Mouse (Mus musculus) megakaryocyte progenitor cell, adult 5-6 weeks (primary cell): ENCODE data around the gene Zfp689. TPM values are rescaled to one million over a fixed set of nuclear protein-coding genes. Genes with fewer than 3 reads are reported as not detected.
"Not testable (repeated sequence)": the region's sequence is repeated elsewhere in the genome, so short reads cannot be mapped to it uniquely, and the experiment has no call there.

Experiments
- ATAC-seq: replicated peaks from 2 replicates; pipeline ENCODE4 v1.8.0; 2016; ENCODE audit warnings: mild to moderate bottlenecking, moderate TSS enrichment, inconsistent platforms; ENCODE audit not compliant: poor library complexity
- total RNA-seq, 2 experiments: library from RNA; stranded (forward) in 1 of 2; stranded (reverse) in 1 of 2; fragments of 157-497, 149-512 nt in 1 of 2; fragments of 200-1000 nt in 1 of 2; gene quantifications; 2 replicates each; pipeline versions ENCODE4 v1.2.3 to v1.2.4; 2015 to 2017

The Zfp689 gene
- total RNA-seq, 2 experiments from 2014 or later, result 2.2 to 3.0 TPM

GRCm38 (mm10) chr7:127470743-127471645, 22.0 kb upstream of the Zfp689 start:
- peak; percentile 81 for ATAC-seq

DNA sequence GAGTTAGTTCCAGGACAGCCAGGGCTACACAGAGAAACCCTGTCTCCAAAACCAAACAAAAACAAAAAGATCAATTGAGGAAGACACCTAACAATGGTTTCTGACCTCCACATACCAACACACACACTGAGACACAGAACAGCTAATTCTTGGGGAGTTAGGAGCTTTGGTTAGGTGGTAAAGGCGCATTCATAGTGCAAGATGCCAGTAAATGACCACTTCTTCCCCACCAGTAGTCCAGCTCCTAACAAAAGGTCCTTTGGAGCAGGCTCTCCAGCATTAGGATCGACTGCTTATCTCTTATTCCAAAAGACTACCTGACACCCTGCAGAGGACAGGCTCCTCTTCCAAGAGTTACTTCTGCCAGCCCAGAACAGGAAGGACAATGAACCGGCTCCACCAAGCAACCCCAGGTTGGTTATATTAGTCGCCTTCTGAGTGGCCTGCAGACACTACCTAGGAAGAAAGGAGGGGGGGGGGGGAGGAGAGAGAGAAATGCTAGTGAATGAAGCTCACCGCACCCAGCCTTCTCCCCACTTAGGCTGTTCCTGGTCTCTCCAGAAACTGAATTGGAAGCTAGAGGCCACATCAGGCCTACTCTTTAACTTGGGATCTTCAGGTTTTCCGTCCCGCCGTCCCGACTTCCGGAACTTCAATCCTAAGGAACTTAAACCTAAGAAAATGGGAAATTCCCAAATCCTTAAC, 21.2 kb upstream of the Zfp689 start:
- peak; percentile 12; the same call in 1 of the 2 replicates for ATAC-seq

GRCm38 (mm10) chr7:127466606-127467005, 17.6 kb upstream of the Zfp689 start:
- ATAC-seq, result no peak

GRCm38 (mm10) chr7:127465670-127466069, 16.7 kb upstream of the Zfp689 start:
- ATAC-seq, result peak; percentile 37

- no peak for ATAC-seq
These were observed 16.2 kb upstream of the Zfp689 start for GRCm38 (mm10) chr7:127465191-127465590.

DNA sequence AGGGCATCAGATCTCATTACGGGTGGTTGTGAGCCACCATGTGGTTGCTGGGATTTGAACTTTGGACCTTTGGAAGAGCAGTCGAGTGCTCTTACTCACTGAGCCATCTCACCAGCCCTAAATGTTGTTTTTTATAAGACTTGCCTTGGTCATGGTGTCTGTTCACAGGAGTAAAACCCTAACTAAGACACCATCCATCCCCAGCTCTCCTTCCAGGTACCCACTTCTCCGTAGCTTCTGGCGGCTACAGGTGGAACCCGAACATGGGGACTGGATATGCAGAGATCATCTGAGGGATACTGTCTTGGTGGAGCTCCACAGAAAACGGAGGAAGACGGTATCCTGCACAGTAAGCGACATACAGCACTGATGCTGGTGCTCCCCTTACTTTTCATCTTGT, 10.4 kb upstream of the Zfp689 start, which contains the start of gene Prr14:
Prr14 (plus strand) TSS at position 301 of the 400 bp plus-strand sequence.
- ATAC-seq, result not testable (repeated sequence)

GRCm38 (mm10) chr7:127458371-127459122, 9.6 kb upstream of the Zfp689 start:
- not testable (repeated sequence) for ATAC-seq

DNA sequence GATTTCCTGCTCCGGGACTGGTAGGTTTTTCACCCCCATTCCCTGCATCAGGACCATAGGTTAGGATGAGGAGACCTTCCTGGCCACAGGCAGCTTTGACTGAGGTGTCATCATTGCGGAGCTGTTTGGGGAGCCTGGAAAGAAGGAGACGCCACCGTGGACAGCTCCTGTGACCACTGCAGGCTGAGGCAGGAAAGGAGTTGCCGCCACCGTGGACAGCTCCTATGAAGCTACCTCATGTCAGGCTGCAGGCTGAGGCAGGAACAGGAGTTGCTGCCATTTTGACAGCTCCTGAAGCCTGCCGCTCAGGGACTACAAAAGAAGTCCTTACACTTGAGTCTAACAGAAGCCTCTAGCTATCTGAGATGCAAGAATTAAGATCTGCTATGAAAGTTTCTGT, 5.9 kb upstream of the Zfp689 start:
- ATAC-seq, result no peak

DNA sequence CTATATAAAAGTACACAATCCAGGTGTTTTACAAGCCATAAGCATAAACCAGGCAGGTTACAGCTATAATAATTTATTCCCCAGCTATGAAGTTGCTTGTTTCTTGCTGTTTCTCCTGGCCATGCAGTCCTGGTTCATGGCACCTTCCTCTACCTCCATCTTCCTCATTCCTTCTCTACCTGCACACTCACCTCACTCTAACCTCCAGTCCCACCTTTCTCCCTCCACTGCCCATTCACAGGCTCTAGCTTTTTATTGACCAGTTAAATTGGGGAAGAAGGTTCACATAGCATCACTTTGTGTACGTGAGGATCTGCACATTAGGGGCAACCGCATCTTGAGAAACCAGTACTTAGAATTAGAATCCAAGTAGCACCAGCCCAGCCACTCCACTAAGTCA, 4.1 kb upstream of the Zfp689 start:
- ATAC-seq, result no peak

- no peak for ATAC-seq
These were observed 1.0 kb upstream of the Zfp689 start for GRCm38 (mm10) chr7:127449966-127450365.

- no peak for ATAC-seq
These were observed 5.0 kb downstream of the Zfp689 start for GRCm38 (mm10) chr7:127443976-127444375.

- no peak; the same call in 1 of the 2 replicates for ATAC-seq
These were observed 11.2 kb downstream of the Zfp689 start for GRCm38 (mm10) chr7:127437724-127438123.

DNA sequence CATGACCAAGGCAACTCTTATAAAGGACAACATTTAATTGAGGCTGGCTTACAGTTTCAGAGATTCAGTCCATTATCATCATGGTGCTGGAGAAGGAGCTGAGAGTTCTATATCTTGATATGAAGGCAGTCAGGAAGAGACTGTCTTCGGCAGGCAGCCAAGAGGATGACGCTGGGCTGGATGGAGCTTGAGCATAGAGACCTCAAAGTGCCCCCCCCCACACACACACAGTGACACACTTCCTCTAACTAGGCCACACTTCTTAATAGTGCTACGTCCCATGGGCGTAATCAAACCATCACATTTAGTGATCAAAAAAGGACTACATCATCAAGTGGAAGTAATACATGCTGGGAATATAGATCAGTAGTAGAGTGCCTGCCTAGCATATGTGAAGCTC, 13.8 kb downstream of the Zfp689 start:
- no peak for ATAC-seq

DNA sequence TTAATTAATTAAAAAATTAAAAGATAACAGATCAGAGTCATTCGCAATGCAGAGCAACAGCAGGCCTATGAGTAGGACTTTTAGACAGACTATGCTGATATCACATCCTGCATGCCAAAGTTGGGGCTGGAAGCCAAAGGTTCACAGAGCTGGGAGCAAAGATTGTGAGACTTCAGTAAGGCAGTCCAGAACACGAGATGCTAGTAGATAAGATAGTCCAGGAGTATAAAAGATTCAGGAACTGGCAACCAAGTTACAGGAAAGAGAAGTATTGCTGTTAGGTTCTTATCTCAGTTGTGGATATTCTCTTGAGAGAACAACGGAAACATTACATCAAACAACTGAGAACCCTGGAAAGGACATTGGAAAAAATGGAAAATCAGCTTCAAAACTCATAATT, 22.6 kb downstream of the Zfp689 start:
- ATAC-seq, result no peak

DNA sequence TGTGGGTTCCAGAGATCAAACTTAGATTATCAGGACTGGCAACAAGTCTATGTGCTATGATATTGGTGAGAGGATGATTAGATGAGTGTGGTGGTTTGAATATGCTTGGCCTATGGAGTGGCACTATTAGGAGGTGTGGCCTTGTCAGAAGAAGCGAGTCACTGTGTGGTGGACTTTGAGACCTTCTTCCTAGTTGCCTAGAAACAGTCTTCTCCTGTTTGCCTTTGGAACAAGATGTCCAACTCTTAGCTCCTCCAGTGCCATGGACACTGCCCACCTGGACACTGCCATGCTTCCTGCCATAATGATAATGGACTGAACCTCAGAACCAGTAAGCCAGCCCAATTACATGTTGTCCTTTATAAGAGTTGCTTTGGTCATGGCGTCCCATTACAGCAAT, 23.0 kb downstream of the Zfp689 start:
- ATAC-seq, result no peak

DNA sequence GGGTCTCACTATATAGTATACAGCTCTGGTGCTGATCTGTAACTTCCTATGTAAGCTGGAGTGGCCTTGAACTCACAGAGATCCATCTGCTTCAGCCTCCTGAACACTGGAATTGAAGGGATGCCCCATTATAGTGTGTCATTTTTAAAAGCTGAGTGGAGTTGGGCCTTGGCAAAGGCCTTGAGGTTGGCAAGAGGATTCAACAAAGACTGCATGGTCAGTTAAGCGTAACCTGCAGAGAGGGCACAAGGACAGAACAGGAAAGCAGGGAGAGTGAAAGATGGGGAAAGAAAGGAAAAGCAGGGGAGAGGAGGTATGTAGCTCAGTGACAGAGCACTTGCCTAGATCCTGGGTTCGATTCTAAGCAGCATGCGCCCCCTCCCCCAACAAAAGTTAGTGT, 23.7 kb downstream of the Zfp689 start:
- no peak for ATAC-seq

DNA sequence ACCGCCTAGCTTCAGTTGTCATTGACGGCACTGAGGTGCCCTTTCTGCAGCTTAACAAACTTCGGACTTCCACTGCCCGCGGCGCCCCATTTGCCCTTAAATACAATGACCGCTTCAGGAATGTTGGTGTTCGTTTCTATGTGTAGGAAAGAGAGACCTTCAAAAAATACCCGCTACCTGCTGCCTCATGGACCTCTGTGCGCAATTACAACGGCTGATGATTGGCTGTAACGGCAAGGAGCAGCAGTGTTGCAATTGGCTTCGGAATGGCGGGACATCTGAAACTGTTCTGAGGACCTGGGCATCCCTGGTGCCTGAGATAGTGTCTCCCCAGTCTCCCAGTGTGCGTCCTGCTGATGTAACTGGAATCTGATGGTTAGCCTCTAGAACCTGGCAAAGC, 26.7 kb downstream of the Zfp689 start:
- peak; percentile 53 for ATAC-seq

DNA sequence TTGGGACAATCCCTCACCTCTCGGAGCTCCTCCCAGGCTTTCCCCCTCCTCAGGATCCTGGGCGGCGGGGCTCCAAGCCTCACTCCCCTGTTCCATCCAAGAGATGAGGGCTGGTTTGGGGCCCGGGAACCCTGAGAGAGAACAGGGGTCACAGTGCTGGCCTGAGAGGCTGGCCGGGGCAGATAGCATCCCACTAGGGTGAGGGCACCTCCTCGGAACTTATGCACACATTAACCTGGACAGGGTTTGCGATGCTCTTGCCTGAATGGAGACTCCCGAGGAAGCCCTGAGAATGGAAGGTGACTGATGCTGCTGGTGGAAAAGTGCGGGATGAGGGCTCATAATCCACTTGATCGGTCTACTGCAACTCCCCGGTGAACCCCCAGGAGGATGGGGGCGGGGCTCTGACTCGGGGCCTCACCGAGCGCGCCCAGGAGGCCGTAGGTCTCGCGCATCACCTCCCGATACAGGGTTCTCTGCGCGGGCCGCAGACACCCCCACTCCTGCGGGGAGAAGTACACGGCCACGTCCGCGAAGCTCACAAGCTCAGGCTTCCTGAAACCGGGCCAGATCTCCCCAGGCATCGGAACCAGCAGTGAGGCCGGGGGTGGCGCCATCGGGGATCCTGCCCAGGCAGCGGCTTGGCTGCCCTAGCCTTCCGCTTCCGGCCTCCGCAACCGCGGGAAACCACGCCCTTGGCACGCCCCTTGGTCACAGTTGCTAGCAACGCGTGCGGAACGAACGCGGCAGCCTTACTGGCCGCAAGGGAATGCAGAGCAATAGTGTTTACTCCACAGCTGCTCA, 27.4 kb downstream of the Zfp689 start, which contains the start of gene Zfp688:
Zfp688 (minus strand) TSS at position 681 of the 804 bp plus-strand sequence.
- ATAC-seq, result peak; percentile 97

DNA sequence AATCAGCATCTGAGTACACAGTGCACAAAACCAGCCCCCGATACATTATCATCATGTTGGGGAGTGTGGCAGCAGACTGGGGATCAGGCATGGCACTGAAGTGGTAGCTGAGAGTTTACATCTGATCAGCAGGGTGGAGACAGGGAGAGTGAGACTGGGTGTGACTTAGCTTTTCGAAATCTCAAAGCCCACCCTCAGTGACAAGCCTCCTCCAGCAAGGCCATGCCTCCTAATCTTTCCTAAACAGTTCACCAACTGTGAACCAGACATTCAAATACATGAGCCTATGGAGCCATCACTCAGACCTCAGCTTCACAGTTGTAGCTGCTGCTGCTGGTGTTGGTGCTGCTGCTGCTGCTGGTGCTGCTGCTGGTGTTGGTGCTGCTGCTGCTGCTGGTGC, 37.5 kb downstream of the Zfp689 start:
- ATAC-seq, result peak; percentile 52
